Mouse (Mus musculus): ENCODE data around the gene Tlr13. TPM values are rescaled to one million over a fixed set of nuclear protein-coding genes. Genes with fewer than 3 reads are reported as not detected.
A peak's percentile ranks its signal among the peaks of the same experiment; 100 is the strongest.

Tlr13 gene
- total and polyA plus RNA-seq, 3 experiments: 0.57 to 1.8 (median 1.7) TPM

GRCm38 (mm10) chrX:106149460-106149859 is 6.5 kb downstream of the Tlr13 start:
- H3K9ac ChIP-seq (ENCODE audit: low read depth, low read length): no peak overlapping the region
- DNase-seq: no peak
- 70% methylated on average over 3 of the region's 3 CpGs for WGBS
- no peak overlapping the region for H3K4me3 ChIP-seq
- intact Hi-C loops (cut with DNase I): no loop called here
- H3K27ac ChIP-seq: no peak overlapping the region
- H3K36me3 ChIP-seq (ENCODE audit: control insufficient read depth, insufficient read depth, low read length): no peaks in the 10 kb centered on the region
- TF ChIP-seq EP300 (IDR thresholded peaks at IDR 0.05; ENCODE audit: insufficient read depth, low read depth, low read length): no peak
- no peak for TF ChIP-seq POLR2A (IDR thresholded peaks at IDR 0.05; ENCODE audit: insufficient read depth, low read depth, low read length)
- no peak for TF ChIP-seq CTCF (IDR thresholded peaks at IDR 0.05)
- no peaks in the 10 kb centered on the region for H3K27me3 ChIP-seq (ENCODE audit: control insufficient read depth, insufficient read depth, low read length)
- no peaks in the 10 kb centered on the region for H3K79me2 ChIP-seq (replicated peaks; ENCODE audit: control insufficient read depth, insufficient read depth, low read length)
- H3K4me1 ChIP-seq (ENCODE audit: control insufficient read depth, insufficient read depth, low read length): no peaks in the 10 kb centered on the region

GRCm38 (mm10) chrX:106154180-106154586 is 11.2 kb downstream of the Tlr13 start:
- Histone ChIP-seq H3K4me1 (ENCODE audit: control insufficient read depth, insufficient read depth, low read length) (no peaks in the 10 kb centered on the region), H3K79me2 (replicated peaks; ENCODE audit: control insufficient read depth, insufficient read depth, low read length) (no peaks in the 10 kb centered on the region), H3K27me3 (ENCODE audit: control insufficient read depth, insufficient read depth, low read length) (no peaks in the 10 kb centered on the region), H3K4me3 (no peak overlapping the region), H3K27ac (no peak overlapping the region), H3K36me3 (ENCODE audit: control insufficient read depth, insufficient read depth, low read length) (no peaks in the 10 kb centered on the region), H3K9ac (ENCODE audit: low read depth, low read length) (no peak overlapping the region)
- TF ChIP-seq EP300 (IDR thresholded peaks at IDR 0.05; ENCODE audit: insufficient read depth, low read depth, low read length) (no peak), POLR2A (IDR thresholded peaks at IDR 0.05; ENCODE audit: insufficient read depth, low read depth, low read length) (no peak), CTCF (IDR thresholded peaks at IDR 0.05) (no peak)
- no peak for DNase-seq
- intact Hi-C loops (cut with DNase I): no loop called here

DNA sequence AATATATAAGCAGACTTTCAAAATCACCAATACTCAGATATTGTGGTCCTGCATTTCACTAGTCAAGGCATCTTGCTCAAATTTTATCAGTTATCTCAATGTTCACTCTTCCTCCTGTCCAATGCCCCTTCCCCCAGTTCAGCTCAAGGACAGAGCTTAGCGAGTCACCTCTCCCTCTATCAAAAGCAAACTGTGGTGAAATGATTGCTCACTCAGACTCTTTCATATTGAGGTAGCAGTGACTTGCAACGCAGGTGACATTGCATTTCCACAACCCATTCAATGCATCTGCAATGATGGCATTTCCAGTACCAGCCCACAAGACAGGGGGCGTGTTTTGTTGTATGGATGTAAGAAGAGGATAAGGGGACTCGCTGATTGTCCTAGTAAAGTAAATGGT is 12.9 kb downstream of the Tlr13 start:
- H3K4me1 ChIP-seq (ENCODE audit: control insufficient read depth, insufficient read depth, low read length): no peaks in the 10 kb centered on the region
- DNase-seq: no peak
- TF ChIP-seq EP300 (IDR thresholded peaks at IDR 0.05; ENCODE audit: insufficient read depth, low read depth, low read length): no peak
- TF ChIP-seq POLR2A (IDR thresholded peaks at IDR 0.05; ENCODE audit: insufficient read depth, low read depth, low read length): no peak

GRCm38 (mm10) chrX:106163995-106164394 is 21.0 kb downstream of the Tlr13 start:
- 46% methylated on average over 5 of the region's 5 CpGs for WGBS
- Histone ChIP-seq H3K27ac (no peak overlapping the region), H3K79me2 (replicated peaks; ENCODE audit: control insufficient read depth, insufficient read depth, low read length) (no peaks in the 10 kb centered on the region), H3K36me3 (ENCODE audit: control insufficient read depth, insufficient read depth, low read length) (no peaks in the 10 kb centered on the region), H3K4me1 (ENCODE audit: control insufficient read depth, insufficient read depth, low read length) (no peaks in the 10 kb centered on the region), H3K9ac (ENCODE audit: low read depth, low read length) (no peak overlapping the region), H3K4me3 (no peak overlapping the region), H3K27me3 (ENCODE audit: control insufficient read depth, insufficient read depth, low read length) (no peaks in the 10 kb centered on the region)
- intact Hi-C loops (cut with DNase I): no loop called here
- DNase-seq: no peak
- TF ChIP-seq CTCF (IDR thresholded peaks at IDR 0.05): no peak
- TF ChIP-seq EP300 (IDR thresholded peaks at IDR 0.05; ENCODE audit: insufficient read depth, low read depth, low read length): no peak
- no peak for TF ChIP-seq POLR2A (IDR thresholded peaks at IDR 0.05; ENCODE audit: insufficient read depth, low read depth, low read length)

More for the DNA sequence above, 12.9 kb downstream of the Tlr13 start:
- no peak overlapping the region for H3K27ac ChIP-seq
- H3K79me2 ChIP-seq (replicated peaks; ENCODE audit: control insufficient read depth, insufficient read depth, low read length): no peaks in the 10 kb centered on the region
- intact Hi-C loops (cut with DNase I): no loop called here
- H3K27me3 ChIP-seq (ENCODE audit: control insufficient read depth, insufficient read depth, low read length): no peaks in the 10 kb centered on the region
- no peak overlapping the region for H3K4me3 ChIP-seq
- WGBS: 75% methylated on average over 4 of the region's 4 CpGs
- H3K9ac ChIP-seq (ENCODE audit: low read depth, low read length): no peak overlapping the region
- no peaks in the 10 kb centered on the region for H3K36me3 ChIP-seq (ENCODE audit: control insufficient read depth, insufficient read depth, low read length)

GRCm38 (mm10) chrX:106164555-106164954 is 21.6 kb downstream of the Tlr13 start:
- H3K79me2 ChIP-seq (replicated peaks; ENCODE audit: control insufficient read depth, insufficient read depth, low read length): no peaks in the 10 kb centered on the region
- no peaks in the 10 kb centered on the region for H3K36me3 ChIP-seq (ENCODE audit: control insufficient read depth, insufficient read depth, low read length)
- no peak for DNase-seq
- no peak overlapping the region for H3K27ac ChIP-seq
- no peak overlapping the region for H3K4me3 ChIP-seq
- 68% methylated on average over 5 of the region's 5 CpGs for WGBS
- no peak for TF ChIP-seq CTCF (IDR thresholded peaks at IDR 0.05)
- no peak for TF ChIP-seq EP300 (IDR thresholded peaks at IDR 0.05; ENCODE audit: insufficient read depth, low read depth, low read length)
- TF ChIP-seq POLR2A (IDR thresholded peaks at IDR 0.05; ENCODE audit: insufficient read depth, low read depth, low read length): no peak
- intact Hi-C loops (cut with DNase I): no loop called here
- H3K9ac ChIP-seq (ENCODE audit: low read depth, low read length): no peak overlapping the region
- H3K27me3 ChIP-seq (ENCODE audit: control insufficient read depth, insufficient read depth, low read length): no peaks in the 10 kb centered on the region
- H3K4me1 ChIP-seq (ENCODE audit: control insufficient read depth, insufficient read depth, low read length): no peaks in the 10 kb centered on the region

DNA sequence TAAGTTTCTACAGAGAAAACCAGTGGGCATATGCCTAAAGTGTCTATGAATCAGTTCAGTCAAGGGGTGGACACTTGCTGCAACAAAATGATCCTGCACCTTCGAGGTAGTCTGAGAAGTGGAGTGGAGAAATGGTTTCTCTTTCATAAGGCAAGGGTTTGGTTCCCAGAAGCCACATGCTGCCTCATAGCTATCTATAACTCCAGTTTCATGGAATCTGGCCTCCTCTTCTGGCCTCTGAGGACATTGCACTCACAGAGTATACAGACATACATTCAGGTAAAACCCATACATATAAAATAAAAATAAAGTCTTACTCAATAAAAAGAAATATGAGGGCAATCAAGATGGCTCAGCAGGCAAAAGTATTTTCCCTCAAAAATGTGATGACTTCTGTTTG is 22.1 kb downstream of the Tlr13 start:
- Histone ChIP-seq H3K9ac (ENCODE audit: low read depth, low read length) (no peak overlapping the region), H3K4me3 (no peak overlapping the region), H3K79me2 (replicated peaks; ENCODE audit: control insufficient read depth, insufficient read depth, low read length) (no peaks in the 10 kb centered on the region), H3K36me3 (ENCODE audit: control insufficient read depth, insufficient read depth, low read length) (no peaks in the 10 kb centered on the region), H3K27ac (no peak overlapping the region), H3K4me1 (ENCODE audit: control insufficient read depth, insufficient read depth, low read length) (no peaks in the 10 kb centered on the region), H3K27me3 (ENCODE audit: control insufficient read depth, insufficient read depth, low read length) (no peaks in the 10 kb centered on the region)
- intact Hi-C loops (cut with DNase I): no loop called here
- no peak for TF ChIP-seq POLR2A (IDR thresholded peaks at IDR 0.05; ENCODE audit: insufficient read depth, low read depth, low read length)
- peak; percentile 35 for TF ChIP-seq CTCF (IDR thresholded peaks at IDR 0.05)
- WGBS: 61% methylated on average over 1 of the region's 1 CpGs
- DNase-seq: no peak

All from heart, adult 2 months (tissue).